Mouse (Mus musculus) E14TG2a.4 (cell line): ENCODE data around the gene Sufu.

ENCODE experiments used
- H3K27me3 ChIP-seq: 2 replicates; pipeline ENCODE4 v1.6.1; 2014; ENCODE audit warnings: low read length, control low read depth; ENCODE audit not compliant: insufficient read depth
- H3K36me3 ChIP-seq: 2 replicates; pipeline ENCODE4 v1.6.1; 2014; ENCODE audit warnings: low read length, control low read depth; ENCODE audit not compliant: insufficient read depth
- H3K4me1 ChIP-seq: replicated peaks from 2 replicates; pipeline ENCODE4 v1.6.1; 2014; ENCODE audit warnings: low read depth, low read length, control low read depth
- H3K4me3 ChIP-seq: replicated peaks from 2 replicates; pipeline ENCODE4 v1.5.1; 2014; ENCODE audit warnings: mild to moderate bottlenecking, low read length
- H3K9me3 ChIP-seq: 2 replicates; pipeline ENCODE4 v1.6.1; 2014; ENCODE audit warnings: low read length, control low read depth
- CTCF ChIP-seq: conservative IDR thresholded peaks from 2 replicates; pipeline ENCODE4 v1.5.1; 2014; ENCODE audit warnings: low read length
- NANOG ChIP-seq: IDR thresholded peaks from 2 replicates; pipeline ENCODE4 v1.6.1; 2014; ENCODE audit warnings: borderline replicate concordance, low read length, mixed read lengths
- POU5F1 ChIP-seq: IDR thresholded peaks from 2 replicates; pipeline ENCODE4 v1.6.1; 2014; ENCODE audit warnings: low read length, borderline replicate concordance

Gene Sufu

DNA sequence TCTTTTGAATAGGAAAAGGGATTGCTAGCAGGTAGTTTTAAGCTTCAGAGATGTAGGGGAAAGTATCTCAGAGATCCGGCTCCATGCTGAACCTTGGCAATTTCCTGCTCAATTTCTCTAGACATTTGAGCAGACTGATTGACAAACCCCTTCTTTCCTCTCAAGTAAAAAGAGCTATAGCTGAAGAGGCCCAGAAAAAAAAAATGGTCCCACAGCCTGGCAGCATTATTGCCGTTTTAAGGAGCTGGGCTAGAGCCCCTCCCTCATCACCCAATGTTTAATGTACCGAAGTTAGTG lies 102.8 kb downstream of the Sufu start:
- peak overlapping the region; percentile 43; the same call in 1 of the 2 replicates for H3K4me3 ChIP-seq
- TF ChIP-seq NANOG (no peak), CTCF (no peak), POU5F1 (no peak)
- H3K27me3 ChIP-seq, result no peaks in the 10 kb centered on the region
- peaks cover 2% of the 10 kb centered on the region for H3K36me3 ChIP-seq
- H3K4me1 ChIP-seq, result peaks cover 54% of the 10 kb centered on the region
- no peaks in the 10 kb centered on the region for H3K9me3 ChIP-seq

DNA sequence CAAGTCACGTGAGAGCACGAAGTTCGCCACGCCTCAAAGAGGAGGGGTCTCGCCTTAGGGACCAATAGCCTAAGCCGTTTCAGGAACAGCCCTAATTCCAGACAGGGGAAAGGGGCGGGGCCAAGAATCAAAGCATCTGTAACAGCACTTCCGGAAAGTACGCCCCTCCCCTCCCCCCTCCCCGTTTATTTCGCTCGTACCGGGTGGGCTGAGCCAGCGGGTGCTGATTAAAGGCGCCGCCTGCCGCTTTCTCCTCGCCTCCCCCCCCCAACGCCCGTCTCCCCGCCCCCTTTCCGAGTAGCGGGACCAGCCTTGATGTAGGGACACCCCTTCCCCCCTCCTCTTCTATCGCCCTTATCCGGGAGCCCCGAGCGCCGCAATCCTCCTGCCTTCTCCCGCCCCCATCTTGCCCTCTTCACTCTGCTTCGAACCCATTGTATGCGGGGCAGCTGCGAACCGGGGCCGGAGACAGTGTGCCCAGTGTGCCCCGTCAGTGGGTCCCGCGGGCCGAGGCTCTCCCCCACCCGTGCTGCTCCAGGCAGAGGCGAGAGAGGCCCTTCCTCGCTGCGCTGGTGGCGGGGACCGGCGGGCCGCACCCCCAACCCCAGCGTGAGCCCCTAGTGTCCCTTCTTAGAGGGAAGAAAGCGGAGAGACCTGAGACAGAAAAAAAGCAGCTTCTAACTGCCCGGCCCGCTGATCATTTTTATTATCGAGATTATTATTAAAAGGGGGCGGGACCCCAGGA lies 103.3 kb downstream of the Sufu start:
- Histone ChIP-seq H3K36me3 (peaks cover 8% of the 10 kb centered on the region), H3K4me3 (peak overlapping the region; percentile 92), H3K4me1 (peaks cover 59% of the 10 kb centered on the region), H3K9me3 (no peaks in the 10 kb centered on the region), H3K27me3 (no peaks in the 10 kb centered on the region)
- TF ChIP-seq POU5F1, result no peak
- no peak for TF ChIP-seq NANOG

- Histone ChIP-seq H3K27me3 (no peaks in the 10 kb centered on the region), H3K4me1 (peaks cover 59% of the 10 kb centered on the region), H3K9me3 (no peaks in the 10 kb centered on the region), H3K36me3 (peaks cover 15% of the 10 kb centered on the region), H3K4me3 (peak overlapping the region; percentile 92)
- TF ChIP-seq POU5F1, result no peak
- TF ChIP-seq NANOG, result no peak
- no peak for TF ChIP-seq CTCF
Measured at GRCm38 (mm10) chr19:46500581-46501341, 104.1 kb downstream of the Sufu start.

- no peak for TF ChIP-seq POU5F1
- TF ChIP-seq NANOG, result no peak
- TF ChIP-seq CTCF, result no peak
- Histone ChIP-seq H3K36me3 (peaks cover 23% of the 10 kb centered on the region), H3K4me1 (peaks cover 59% of the 10 kb centered on the region), H3K9me3 (no peaks in the 10 kb centered on the region), H3K4me3 (peak within 1 kb of the TSS; percentile 92), H3K27me3 (no peaks in the 10 kb centered on the region)
Measured at GRCm38 (mm10) chr19:46501401-46502068, 104.8 kb downstream of the Sufu start, which contains the start of gene Trim8. TSS of gene Trim8 (plus strand) at chr19:46501702.

DNA sequence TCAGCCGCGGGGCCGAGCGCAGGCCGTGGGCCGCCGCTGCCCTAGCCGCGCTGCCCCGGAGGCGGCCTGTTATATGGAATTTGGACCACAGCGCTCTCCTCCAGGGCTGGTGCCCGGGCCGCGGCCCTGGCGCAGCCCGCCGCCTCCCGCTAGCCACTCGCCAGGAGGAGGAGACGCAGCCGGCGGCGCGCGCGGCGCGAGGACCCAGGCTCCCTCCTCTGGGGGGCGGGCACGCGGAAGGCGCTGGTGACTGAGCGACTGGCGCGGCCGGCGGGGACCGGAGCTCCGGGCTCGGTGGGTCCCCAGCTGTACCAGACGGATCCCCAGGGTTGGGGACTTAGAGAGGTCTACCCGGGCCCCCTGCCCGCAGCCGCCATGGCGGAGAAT lies 105.4 kb downstream of the Sufu start:
- Histone ChIP-seq H3K9me3 (no peaks in the 10 kb centered on the region), H3K4me1 (peaks cover 59% of the 10 kb centered on the region), H3K27me3 (no peaks in the 10 kb centered on the region), H3K36me3 (peaks cover 28% of the 10 kb centered on the region), H3K4me3 (peak overlapping the region; percentile 92)
- TF ChIP-seq NANOG (no peak), POU5F1 (no peak), CTCF (no peak)

- H3K27me3 ChIP-seq, result no peaks in the 10 kb centered on the region
- no peaks in the 10 kb centered on the region for H3K9me3 ChIP-seq
- peaks cover 34% of the 10 kb centered on the region for H3K36me3 ChIP-seq
- TF ChIP-seq NANOG, result no peak
- no peak for TF ChIP-seq POU5F1
- TF ChIP-seq CTCF, result no peak
- peaks cover 59% of the 10 kb centered on the region for H3K4me1 ChIP-seq
- peak overlapping the region; percentile 92 for H3K4me3 ChIP-seq
Measured at GRCm38 (mm10) chr19:46502471-46503166, 105.9 kb downstream of the Sufu start.

DNA sequence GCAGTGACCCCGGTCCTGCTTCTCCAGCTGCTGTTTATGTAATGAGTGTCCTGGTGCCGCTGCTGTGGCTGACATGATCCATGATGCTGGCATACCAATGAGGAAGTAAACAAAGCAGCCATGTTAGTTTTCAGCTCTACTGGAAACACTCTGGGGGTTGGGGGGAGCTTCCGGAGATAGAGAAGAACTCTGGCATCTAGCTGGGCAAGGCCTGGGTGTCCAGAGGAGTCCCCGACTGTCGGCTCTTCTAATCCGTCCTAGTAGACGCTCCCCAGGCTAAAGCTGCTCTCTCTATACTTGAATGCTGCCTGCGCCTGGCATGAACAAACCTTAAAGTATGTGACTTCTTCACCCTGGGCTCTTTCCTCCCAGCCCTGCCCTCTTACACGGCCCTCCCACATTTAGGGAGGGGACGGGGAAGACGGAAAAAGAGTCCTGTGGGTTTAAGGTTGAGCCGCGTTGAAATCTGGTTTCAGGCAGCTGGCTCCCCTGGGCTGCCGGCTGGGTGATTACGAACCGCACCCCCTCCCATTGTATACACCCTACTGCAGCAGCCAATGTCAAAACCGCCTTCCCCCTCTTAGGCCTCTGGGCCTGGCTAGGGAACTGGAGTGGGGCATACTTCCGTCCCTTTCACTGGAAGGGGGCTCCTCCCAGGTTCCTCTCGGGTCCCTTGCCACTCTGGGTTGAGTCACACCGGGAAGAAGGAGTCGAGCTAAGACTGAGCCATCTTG lies 106.8 kb downstream of the Sufu start:
- Histone ChIP-seq H3K36me3 (peaks cover 43% of the 10 kb centered on the region), H3K4me3 (peak overlapping the region; percentile 92), H3K27me3 (no peaks in the 10 kb centered on the region), H3K9me3 (no peaks in the 10 kb centered on the region), H3K4me1 (peaks cover 59% of the 10 kb centered on the region)
- TF ChIP-seq CTCF (no peak), POU5F1 (no peak), NANOG (no peak)
